Comparison of ENCODE assay signal across 14 mouse cellular contexts in genomic region chr6:144429276-144429675, GRCm38 (mm10).
DNase-seq lines count a peak whose midpoint lies in the region; ATAC-seq and TF ChIP-seq lines count a peak whose summit lies in the region.
"Had no signal": no experiment of that assay in that cellular context is flagged by ENCODE, and none has a peak within 500 bp of the region (broad histone marks: within the 10 kb centered on the region; RNA-seq: fewer than 3 reads in every experiment).

No protein-coding gene starts in this region.

- no peak for ATAC-seq in lung, embryonic 14.5 days (ENCODE audit: insufficient read depth)

- TF ChIP-seq CTCF in heart, adult 2 months (IDR thresholded peaks at IDR 0.05), result peak; percentile 49
- TF ChIP-seq CTCF in lung, embryonic 14.5 days (IDR thresholded peaks at IDR 0.05; ENCODE audit: low read depth), result peak; percentile 35

- no peak overlapping the region for H3K4me3 ChIP-seq in heart, adult 2 months
- H3K4me3 ChIP-seq in lung, embryonic 14.5 days (ENCODE audit: low read depth, low read length), result no peak overlapping the region
- H3K4me3 ChIP-seq: erythroblast, embryonic 14.5 days; hindbrain, embryonic 12.5 days; neural tube, embryonic 15.5 days had no signal

- H3K4me1 ChIP-seq in heart, adult 2 months (ENCODE audit: control insufficient read depth, insufficient read depth, low read length), result no peaks in the 10 kb centered on the region
- no peaks in the 10 kb centered on the region for H3K4me1 ChIP-seq in lung, embryonic 14.5 days (ENCODE audit: insufficient read depth)

- no peaks in the 10 kb centered on the region for H3K9me3 ChIP-seq in lung, embryonic 14.5 days (ENCODE audit: low read depth, low read length)
- H3K9me3 ChIP-seq: hindbrain, embryonic 12.5 days; neural tube, embryonic 15.5 days had no signal

- no peaks in the 10 kb centered on the region for H3K27me3 ChIP-seq in heart, adult 2 months (ENCODE audit: control insufficient read depth, insufficient read depth, low read length)
- H3K27me3 ChIP-seq in lung, embryonic 14.5 days (ENCODE audit: insufficient read depth, low read length), result no peaks in the 10 kb centered on the region
- H3K27me3 ChIP-seq: hindbrain, embryonic 12.5 days; neural tube, embryonic 15.5 days had no signal

- no peaks in the 10 kb centered on the region for H3K36me3 ChIP-seq in heart, adult 2 months (ENCODE audit: control insufficient read depth, insufficient read depth, low read length)
- H3K36me3 ChIP-seq in lung, embryonic 14.5 days (ENCODE audit: insufficient read depth), result no peaks in the 10 kb centered on the region
- H3K36me3 ChIP-seq: hindbrain, embryonic 12.5 days; neural tube, embryonic 15.5 days had no signal

- TF ChIP-seq EP300 in heart, adult 2 months (IDR thresholded peaks at IDR 0.05; ENCODE audit: insufficient read depth, low read depth, low read length), result no peak

- no peaks in the 10 kb centered on the region for H3K79me2 ChIP-seq in heart, adult 2 months (replicated peaks; ENCODE audit: control insufficient read depth, insufficient read depth, low read length)

- intact Hi-C loops in heart, adult 2 months (cut with DNase I), result no loop called here
- intact Hi-C loops in heart, postnatal 25 days (cut with DNase I), result no loop called here

- no peak overlapping the region for H3K4me2 ChIP-seq in lung, embryonic 14.5 days
- H3K4me2 ChIP-seq: hindbrain, embryonic 12.5 days; neural tube, embryonic 15.5 days had no signal

- TF ChIP-seq POLR2A in heart, adult 2 months (IDR thresholded peaks at IDR 0.05; ENCODE audit: insufficient read depth, low read depth, low read length), result no peak

- no peak overlapping the region for H3K27ac ChIP-seq in heart, adult 2 months
- H3K27ac ChIP-seq in lung, embryonic 14.5 days (ENCODE audit: low read depth), result no peak overlapping the region
- H3K27ac ChIP-seq: hindbrain, embryonic 12.5 days; neural tube, embryonic 15.5 days had no signal

- 67% methylated on average over 5 of the region's 5 CpGs for WGBS in heart, adult 2 months
- 63% methylated on average over 5 of the region's 5 CpGs for WGBS in lung, embryonic 14.5 days

- H3K9ac ChIP-seq in heart, adult 2 months (ENCODE audit: low read depth, low read length), result no peak overlapping the region
- no peak overlapping the region for H3K9ac ChIP-seq in lung, embryonic 14.5 days
- H3K9ac ChIP-seq: hindbrain, embryonic 12.5 days; neural tube, embryonic 15.5 days had no signal

- DNase-seq in heart, adult 2 months, result no peak
- DNase-seq in heart, postnatal 25 days (ENCODE audit: low spot score), result no peak
- DNase-seq in lung, embryonic 14.5 days, result no peak
- no peak for DNase-seq in lung, postnatal 36 days
- DNase-seq in ZHBTc4 (ENCODE audit: low read depth, low spot score), result peak; percentile 72
- DNase-seq in thymus, postnatal 25 days, result peak; percentile 12
- no peak for DNase-seq in cerebellum, postnatal 4 days (ENCODE audit: low spot score in 2 of 2)
- no peak for DNase-seq in layer of hippocampus, adult 11-12 months (ENCODE audit: low spot score)
- DNase-seq: cerebellum, adult 9-10 months; kidney, adult 9 months; retina, postnatal 1 day had no signal

Comparison
In these comparisons a context has a peak if more than half of its experiments do, and no peak if none do; other contexts are left out.
1. DNase-seq: peak in ZHBTc4 (single experiment) and thymus, postnatal 25 days (single experiment); none in heart, adult 2 months (0 of 2), heart, postnatal 25 days (single experiment), lung, embryonic 14.5 days (single experiment), lung, postnatal 36 days (single experiment), cerebellum, postnatal 4 days (0 of 2) and layer of hippocampus, adult 11-12 months (single experiment).